In genomic region chr1:34139191-34139853, GRCm38 (mm10) we compare ENCODE assay signal across 14 mouse cellular contexts.
DNase-seq lines count a peak whose midpoint lies in the region; ATAC-seq and TF ChIP-seq lines count a peak whose summit lies in the region.
"Had no signal": no experiment of that assay in that cellular context is flagged by ENCODE, and none has a peak within 500 bp of the region (broad histone marks: within the 10 kb centered on the region; RNA-seq: fewer than 3 reads in every experiment).

No protein-coding gene starts in this region.

- no peaks in the 10 kb centered on the region for H3K9me3 ChIP-seq in kidney, embryonic 16.5 days (ENCODE audit: low read length)
- no peaks in the 10 kb centered on the region for H3K9me3 ChIP-seq in ES-Bruce4 (replicated peaks; ENCODE audit: control insufficient read depth, insufficient read depth, low read length, poor library complexity, severe bottlenecking)
- H3K9me3 ChIP-seq: liver, embryonic 15.5 days had no signal

- DNase-seq in frontal cortex, postnatal 14 days (ENCODE audit: low spot score in 2 of 2), result no peak
- DNase-seq in kidney, postnatal 10 days, result no peak
- DNase-seq in R1 (ENCODE audit: low read depth, low spot score), result peak; percentile 33
- DNase-seq in thymus, postnatal 14 days, result no peak
- DNase-seq in testis, postnatal 14 days (ENCODE audit: low spot score), result no peak
- DNase-seq: embryo, embryonic 11 days; layer of hippocampus, adult 9-11 months; midbrain, embryonic 14.5 days; right cerebral cortex, postnatal 25 days; thymus, postnatal 25 days had no signal

- TF ChIP-seq POLR2A in ES-Bruce4 (IDR thresholded peaks at IDR 0.05; ENCODE audit: insufficient read depth, low read length), result no peak

- no peak overlapping the region for H3K9ac ChIP-seq in kidney, embryonic 16.5 days (replicated peaks; ENCODE audit: low read length)
- H3K9ac ChIP-seq in ES-Bruce4 (ENCODE audit: low read depth, poor library complexity, severe bottlenecking), result peak overlapping the region; percentile 17
- H3K9ac ChIP-seq: liver, embryonic 15.5 days had no signal

- 63% methylated on average over 13 of the region's 13 CpGs for WGBS in kidney, embryonic 16.5 days

- no peaks in the 10 kb centered on the region for H3K27me3 ChIP-seq in kidney, embryonic 16.5 days (ENCODE audit: insufficient read depth, low read length)
- no peaks in the 10 kb centered on the region for H3K27me3 ChIP-seq in ES-Bruce4 (ENCODE audit: control insufficient read depth, insufficient read depth, low read length, poor library complexity, severe bottlenecking)
- H3K27me3 ChIP-seq: liver, embryonic 15.5 days had no signal

- no peaks in the 10 kb centered on the region for H3K36me3 ChIP-seq in kidney, embryonic 16.5 days (ENCODE audit: insufficient read depth, low read length)
- peaks cover 9% of the 10 kb centered on the region for H3K36me3 ChIP-seq in ES-Bruce4 (ENCODE audit: control insufficient read depth, insufficient read depth, low read length, poor library complexity, severe bottlenecking)
- H3K36me3 ChIP-seq: liver, embryonic 15.5 days had no signal

- peaks cover 37% of the 10 kb centered on the region for H3K4me1 ChIP-seq in kidney, embryonic 16.5 days (ENCODE audit: insufficient read depth, low read length)
- peaks cover 2% of the 10 kb centered on the region for H3K4me1 ChIP-seq in ES-Bruce4 (ENCODE audit: control insufficient read depth, insufficient read depth, low read length)
- H3K4me1 ChIP-seq: liver, embryonic 15.5 days had no signal

- H3K27ac ChIP-seq in kidney, embryonic 16.5 days (ENCODE audit: low read length), result peak overlapping the region; percentile 64; the same call in 1 of the 2 replicates
- H3K27ac ChIP-seq in ES-Bruce4 (ENCODE audit: insufficient read depth, low read length), result peak overlapping the region; percentile 60
- H3K27ac ChIP-seq: liver, embryonic 15.5 days had no signal

- no peak overlapping the region for H3K4me2 ChIP-seq in kidney, embryonic 16.5 days (replicated peaks; ENCODE audit: low read depth, low read length)
- H3K4me2 ChIP-seq: liver, embryonic 15.5 days had no signal

- no peak overlapping the region for H3K4me3 ChIP-seq in kidney, embryonic 16.5 days (ENCODE audit: low read length)
- H3K4me3 ChIP-seq in ES-Bruce4 (ENCODE audit: low read depth, low read length), result peak overlapping the region; percentile 33; the same call in 1 of the 2 replicates
- H3K4me3 ChIP-seq: liver, embryonic 15.5 days had no signal

- peak; percentile 60 for ATAC-seq in frontal cortex, adult (ENCODE audit: low TSS enrichment)
- no peak for ATAC-seq in kidney, embryonic 16.5 days (ENCODE audit: low FRiP score, low TSS enrichment)

- 0 out of 2 replicates have a peak, but pooled peaks have one; percentile 11 for TF ChIP-seq EP300 in ES-Bruce4 (IDR thresholded peaks at IDR 0.05; ENCODE audit: insufficient read depth, low read depth, low read length)

- TF ChIP-seq CTCF in ES-Bruce4 (IDR thresholded peaks at IDR 0.05; ENCODE audit: low read depth, low read length), result no peak
